Mouse (Mus musculus): ENCODE measurements around the gene 1700123L14Rik.
"Not testable (repeated sequence)": the region's sequence is repeated elsewhere in the genome, so short reads cannot be mapped to it uniquely, and the experiment has no call there.

1700123L14Rik gene

DNA sequence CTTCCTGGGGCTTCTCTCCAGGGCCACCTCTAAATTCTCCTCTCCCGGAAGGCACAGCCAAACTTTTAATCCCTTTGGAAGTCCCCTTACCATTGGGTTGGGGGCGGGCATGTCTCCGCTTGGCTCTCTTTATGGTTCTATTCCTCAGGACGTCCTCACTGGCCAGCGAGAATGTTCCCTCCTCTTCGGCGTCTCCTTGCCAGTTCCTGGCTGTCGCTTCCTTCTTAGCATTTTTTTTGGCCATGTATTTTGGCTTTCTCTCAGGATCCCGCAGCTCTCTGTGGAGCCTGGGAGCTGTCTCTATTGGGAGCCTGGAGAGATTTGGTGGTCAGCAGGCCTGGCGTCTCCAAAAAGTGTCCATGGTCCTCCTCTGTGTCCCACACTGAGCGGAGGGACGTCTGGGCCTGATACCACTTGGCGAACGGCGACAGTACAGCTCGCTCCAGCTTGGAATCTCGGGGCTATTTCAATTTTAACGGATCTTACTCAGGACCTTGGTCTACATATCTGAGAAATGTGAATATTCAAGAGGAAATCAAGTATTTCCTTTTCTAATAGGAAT lies at the start of gene 1700123L14Rik:
1700123L14Rik (minus strand) TSS at position 426 of the 562 bp plus-strand sequence.
- DNase-seq (ENCODE audit: low spot score in 2 of 2), result no peak

DNA sequence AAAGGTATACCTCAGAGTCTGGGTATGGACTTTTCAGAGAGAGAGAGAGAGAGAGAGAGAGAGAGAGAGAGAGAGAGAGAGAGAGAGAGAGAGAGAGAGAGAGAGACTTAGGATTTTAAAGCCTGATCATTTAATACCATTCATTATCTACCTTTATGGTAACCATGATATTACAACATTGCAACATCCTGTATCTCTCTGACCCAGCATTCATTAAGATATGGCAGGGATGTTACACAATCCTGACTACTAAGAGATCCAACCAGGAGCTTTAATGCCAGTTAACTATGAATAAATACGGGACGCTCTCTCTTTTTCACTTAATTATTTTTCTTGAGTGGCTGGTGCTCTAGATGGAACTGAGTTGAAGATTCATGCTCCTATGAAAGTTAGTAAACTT lies 39.4 kb upstream of the 1700123L14Rik start:
- DNase-seq (ENCODE audit: low spot score in 2 of 2), result no peak

GRCm38 (mm10) chr6:96198991-96199390 lies 32.9 kb upstream of the 1700123L14Rik start:
- DNase-seq (ENCODE audit: low spot score in 2 of 2), result not testable (repeated sequence)

- DNase-seq (ENCODE audit: low spot score in 2 of 2), result no peak
These were observed 20.5 kb upstream of the 1700123L14Rik start for GRCm38 (mm10) chr6:96186517-96186916.

DNA sequence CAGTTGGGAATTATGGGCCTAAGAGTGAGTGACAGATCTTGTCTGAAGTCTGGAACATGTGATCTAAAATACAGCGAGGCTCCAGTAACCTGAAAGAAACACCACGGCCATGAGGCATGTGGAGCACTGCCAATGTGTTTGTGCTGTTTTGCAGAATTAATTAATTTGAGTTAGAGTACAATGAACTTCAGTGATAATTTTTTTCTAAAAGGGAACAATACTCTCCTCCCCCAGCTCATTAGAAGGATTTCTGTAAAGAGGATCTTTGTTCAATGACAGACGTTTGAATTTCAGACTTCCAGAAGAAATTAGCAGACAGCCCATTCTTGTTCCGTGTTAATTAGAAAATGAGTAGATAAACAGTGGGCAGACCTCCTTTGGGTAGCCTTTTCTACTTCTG lies 17.3 kb upstream of the 1700123L14Rik start:
- DNase-seq (ENCODE audit: low spot score in 2 of 2), result no peak

GRCm38 (mm10) chr6:96178530-96178929 lies 12.5 kb upstream of the 1700123L14Rik start:
- DNase-seq (ENCODE audit: low spot score in 2 of 2), result no peak

DNA sequence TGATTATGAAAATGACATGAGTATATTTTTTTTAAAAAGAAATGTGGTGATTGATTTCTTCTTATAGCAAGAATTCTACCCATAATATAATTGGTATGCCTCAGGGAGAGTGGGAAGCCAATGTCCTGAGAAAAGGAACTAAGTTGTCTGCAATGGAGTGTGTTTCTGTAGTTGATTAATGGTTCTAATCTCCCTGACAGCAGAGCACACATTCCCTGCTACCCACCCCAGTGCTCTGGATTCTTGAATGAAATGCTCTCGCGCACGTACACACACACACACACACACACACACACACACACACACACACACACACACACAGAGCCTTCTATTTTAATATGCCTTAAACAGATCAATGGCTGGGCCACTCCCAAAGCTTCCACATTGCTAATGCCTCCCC lies 7.6 kb upstream of the 1700123L14Rik start:
- DNase-seq (ENCODE audit: low spot score in 2 of 2), result no peak

DNA sequence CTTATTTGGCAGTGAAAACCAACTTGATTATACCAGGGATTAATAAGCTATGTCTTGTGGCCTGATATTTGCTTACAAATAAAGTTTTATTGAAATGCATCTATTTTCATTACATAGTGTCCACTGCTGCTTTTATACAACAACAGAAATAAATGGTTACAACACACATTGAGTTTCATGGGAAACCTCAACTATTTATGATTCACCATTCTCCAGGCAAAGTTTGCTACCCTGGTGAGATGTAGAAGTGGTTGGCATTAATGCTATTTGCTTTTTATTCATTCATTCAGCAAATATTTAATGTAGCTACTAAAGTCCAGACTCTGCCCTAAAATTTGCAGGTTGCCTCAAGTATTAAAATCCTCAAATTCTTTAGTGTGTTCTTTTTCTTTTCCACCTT lies 988 bp upstream of the 1700123L14Rik start:
- no peak for DNase-seq (ENCODE audit: low spot score in 2 of 2)

DNA sequence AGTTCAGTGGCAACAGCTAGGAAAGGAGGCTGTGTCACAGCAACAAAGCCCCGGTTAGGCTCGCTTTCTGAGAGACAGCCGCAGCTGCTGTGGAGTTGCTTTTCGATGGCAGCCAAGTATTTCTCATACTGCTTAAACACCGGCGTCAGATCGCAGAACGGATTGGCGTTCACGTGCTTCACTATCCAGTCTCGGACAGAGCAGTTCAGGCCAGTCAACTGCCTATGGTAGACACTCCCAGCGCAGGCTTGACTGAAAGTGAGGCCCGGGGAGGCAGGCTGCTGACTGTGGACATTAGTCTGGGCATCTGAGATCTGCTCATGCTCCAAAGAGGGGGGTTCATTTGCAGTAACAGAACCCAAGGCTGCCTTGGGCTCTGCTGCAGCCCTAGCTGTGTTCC lies 640 bp downstream of the 1700123L14Rik start:
- DNase-seq (ENCODE audit: low spot score in 2 of 2), result no peak

GRCm38 (mm10) chr6:96143326-96143725 lies 22.7 kb downstream of the 1700123L14Rik start:
- DNase-seq (ENCODE audit: low spot score in 2 of 2), result no peak

DNA sequence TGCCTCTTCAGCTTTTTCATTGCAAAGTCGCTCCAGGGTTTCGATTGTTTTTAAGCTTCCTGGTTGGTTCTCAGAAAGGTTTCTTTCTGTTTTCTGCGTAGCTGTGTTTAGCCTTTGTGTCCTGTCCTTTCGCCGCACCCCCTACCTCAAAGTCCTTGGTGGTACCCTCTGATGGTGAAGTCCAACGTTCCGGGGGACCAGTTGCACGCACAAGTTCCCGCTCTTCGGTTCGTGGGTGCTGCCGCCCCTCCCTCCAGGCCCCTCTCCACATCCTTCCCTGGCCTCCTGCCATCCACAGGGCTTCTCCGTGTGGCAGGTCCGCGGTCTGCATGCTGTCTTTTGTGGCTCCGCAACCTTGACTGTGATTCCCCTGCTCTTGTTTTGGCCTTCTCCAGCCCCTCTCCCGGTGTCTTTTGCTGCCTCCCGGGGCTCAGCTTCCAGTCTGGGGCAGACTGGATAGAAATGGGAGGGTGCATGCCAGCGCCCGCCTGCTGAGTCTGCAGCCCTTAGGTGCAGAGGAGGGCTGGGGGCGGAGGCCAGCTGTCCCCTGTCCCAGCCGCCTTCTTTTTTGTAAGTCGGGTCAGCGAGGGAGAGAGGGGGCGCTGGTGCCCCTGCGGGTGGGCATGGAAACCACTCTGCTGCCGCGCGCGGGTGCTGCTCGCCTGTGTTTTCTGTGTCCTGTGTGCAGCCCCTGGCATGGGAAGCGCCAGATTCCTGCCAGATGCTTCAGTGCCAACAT lies 49.3 kb downstream of the 1700123L14Rik start:
- DNase-seq (ENCODE audit: low spot score in 2 of 2), result no peak

- no peak for DNase-seq (ENCODE audit: low spot score in 2 of 2)
These were observed 49.9 kb downstream of the 1700123L14Rik start for GRCm38 (mm10) chr6:96116148-96116533.
